Comparison of ENCODE assay signal across 8 mouse cellular contexts in genomic region chrX:9272460-9273361, GRCm38 (mm10). TPM values are rescaled to one million over a fixed set of nuclear protein-coding genes. Genes with fewer than 3 reads are reported as not detected.
A peak's percentile ranks its signal among the peaks of the same experiment; 100 is the strongest.
DNase-seq lines count a peak whose midpoint lies in the region; ATAC-seq and TF ChIP-seq lines count a peak whose summit lies in the region.

Gene Xk, plus strand, starts transcription at chrX:9272756.

- peak; percentile 32 for DNase-seq in ES-CJ7 (ENCODE audit: low read depth, low spot score)
- peak; percentile 71 for DNase-seq in cerebellum, adult 11-12 months
- peak; percentile 41 to 47 for DNase-seq in heart, postnatal 36 days
- peak; percentile 16 to 38 for DNase-seq in layer of hippocampus, adult 2 months (ENCODE audit: low spot score in 2 of 2)
- peak; percentile 32 to 36 for DNase-seq in thymus, adult 18-20 months

- peak within 1 kb of the TSS; percentile 12 for H3K27ac ChIP-seq in forebrain, embryonic 15.5 days (replicated peaks)
- H3K27ac ChIP-seq in layer of hippocampus, adult 2 months: peak within 1 kb of the TSS; percentile 86
- H3K27ac ChIP-seq in lung, embryonic 15.5 days: peak within 1 kb of the TSS; percentile 47
- no peak within 1 kb of the TSS for H3K27ac ChIP-seq in olfactory bulb, adult 2 months (ENCODE audit: insufficient read depth, low read depth, low read length)

- ATAC-seq in forebrain, embryonic 15.5 days (replicated peaks): peak; percentile 91
- peak; percentile 88 for ATAC-seq in lung, embryonic 15.5 days (ENCODE audit: borderline replicate concordance, extremely low read depth, low FRiP score, low TSS enrichment)

- H3K36me3 ChIP-seq in forebrain, embryonic 15.5 days: no peaks in the 10 kb centered on the region
- H3K36me3 ChIP-seq in lung, embryonic 15.5 days: no peaks in the 10 kb centered on the region

- 15% methylated on average over 92 of the region's 94 CpGs for WGBS in forebrain, embryonic 15.5 days
- WGBS in lung, embryonic 15.5 days: 11% methylated on average over 48 of the region's 94 CpGs
- 19% methylated on average over 74 of the region's 94 CpGs for WGBS in olfactory bulb, adult 2 months

- TF ChIP-seq POLR2A in olfactory bulb, adult 2 months (IDR thresholded peaks at IDR 0.05; ENCODE audit: insufficient read depth, low read depth, low read length): no peak

- H3K27me3 ChIP-seq in forebrain, embryonic 15.5 days: no peaks in the 10 kb centered on the region
- H3K27me3 ChIP-seq in lung, embryonic 15.5 days: peaks cover 6% of the 10 kb centered on the region; the same call in 1 of the 2 replicates

- no peaks in the 10 kb centered on the region for H3K9me3 ChIP-seq in forebrain, embryonic 15.5 days
- H3K9me3 ChIP-seq in lung, embryonic 15.5 days: no peaks in the 10 kb centered on the region

- TF ChIP-seq CTCF in layer of hippocampus, adult 2 months (conservative IDR thresholded peaks at IDR 0.05): no peak
- TF ChIP-seq CTCF in olfactory bulb, adult 2 months (IDR thresholded peaks at IDR 0.05; ENCODE audit: insufficient read depth, low read depth, low read length): no peak

- H3K4me3 ChIP-seq in forebrain, embryonic 15.5 days: peak within 1 kb of the TSS; percentile 58
- H3K4me3 ChIP-seq in layer of hippocampus, adult 2 months: peak within 1 kb of the TSS; percentile 67
- peak within 1 kb of the TSS; percentile 56 for H3K4me3 ChIP-seq in lung, embryonic 15.5 days
- peak within 1 kb of the TSS; percentile 89 for H3K4me3 ChIP-seq in olfactory bulb, adult 2 months (ENCODE audit: insufficient read depth, low read depth, low read length)

- peak within 1 kb of the TSS; percentile 36 for H3K9ac ChIP-seq in forebrain, embryonic 15.5 days (replicated peaks)
- peak within 1 kb of the TSS; percentile 46 for H3K9ac ChIP-seq in lung, embryonic 15.5 days

- H3K4me2 ChIP-seq in forebrain, embryonic 15.5 days (replicated peaks): peak within 1 kb of the TSS; percentile 44
- H3K4me2 ChIP-seq in lung, embryonic 15.5 days: peak within 1 kb of the TSS; percentile 57

- H3K4me1 ChIP-seq in forebrain, embryonic 15.5 days: no peaks in the 10 kb centered on the region
- no peaks in the 10 kb centered on the region for H3K4me1 ChIP-seq in lung, embryonic 15.5 days
- no peaks in the 10 kb centered on the region for H3K4me1 ChIP-seq in olfactory bulb, adult 2 months (ENCODE audit: control insufficient read depth, insufficient read depth, low read length)

- intact Hi-C loops in heart, postnatal 36 days (cut with DNase I): no loop called here

RNA-seq across cellular contexts. Expression of gene Xk, which starts in this region (rescaled TPM):
- polyA plus RNA-seq in forebrain, embryonic 15.5 days (2015; fragmentation: Nextera tagmentation; extraction: Ambion mirVana): 3.2 and 3.7 TPM in 2 replicates
- 10 to 100 TPM in 1 of 2 experiments, 1 to 10 TPM in 1; 4.8 to 11.0 TPM for total RNA-seq in heart, postnatal 36 days (2021)
- 10 to 100 TPM; 13.7 to 17.0 TPM for total RNA-seq in layer of hippocampus, adult 2 months (2021)
- polyA plus RNA-seq in lung, embryonic 15.5 days (2015; fragmentation: Nextera tagmentation; extraction: Ambion mirVana): 2.3 and 2.4 TPM in 2 replicates
- not detected in 2 replicates for polyA plus RNA-seq in olfactory bulb, adult 2 months (2012; ENCODE audit: insufficient read depth, insufficient read length, low replicate concordance, missing spikeins)
